In genomic region chrX:13236100-13236568, GRCm38 (mm10) we compare ENCODE assay signal across 8 mouse cellular contexts. TPM values are rescaled to one million over a fixed set of nuclear protein-coding genes. Genes with fewer than 3 reads are reported as not detected.
DNase-seq lines count a peak whose midpoint lies in the region; ATAC-seq and TF ChIP-seq lines count a peak whose summit lies in the region.

No protein-coding gene starts in this region.

- peak; percentile 11 for DNase-seq in left cerebral cortex, postnatal 4 days
- no peak for DNase-seq in left cerebral cortex, postnatal 25 days (ENCODE audit: low spot score in 2 of 2)
- DNase-seq in liver = peak; percentile 36
- no peak for DNase-seq in natural killer cell, adult 2 months (ENCODE audit: low spot score in 2 of 2)
- DNase-seq in adrenal gland, adult (ENCODE audit: inconsistent age in 2 of 2, low spot score in 1 of 2) = no peak
- no peak for DNase-seq in lung, adult 2 months

- H3K27me3 ChIP-seq in hindbrain, embryonic 15.5 days = 0 out of 2 replicates have a peak, but pooled peaks cover 6% of the 10 kb centered on the region
- H3K27me3 ChIP-seq in small intestine, adult 2 months (ENCODE audit: control insufficient read depth, insufficient read depth, low read length) = no peaks in the 10 kb centered on the region

- peak overlapping the region; percentile 64; the same call in 1 of the 2 replicates for H3K27ac ChIP-seq in hindbrain, embryonic 15.5 days (replicated peaks)
- H3K27ac ChIP-seq in small intestine, adult 2 months (ENCODE audit: insufficient read depth, low read depth, low read length) = peak overlapping the region; percentile 21; the same call in 1 of the 2 replicates

- TF ChIP-seq CTCF in small intestine, adult 2 months (IDR thresholded peaks at IDR 0.05; ENCODE audit: extremely low read depth, insufficient read length, insufficient replicate concordance, low read depth, low read length) = no peak
- TF ChIP-seq CTCF in lung, adult 2 months (IDR thresholded peaks at IDR 0.05; ENCODE audit: insufficient read depth, low read length) = no peak

- TF ChIP-seq POLR2A in small intestine, adult 2 months (IDR thresholded peaks at IDR 0.05; ENCODE audit: low read depth, low read length) = no peak
- TF ChIP-seq POLR2A in lung, adult 2 months (IDR thresholded peaks at IDR 0.05; ENCODE audit: borderline replicate concordance, extremely low read depth, low read depth, low read length) = no peak

- H3K9me3 ChIP-seq in hindbrain, embryonic 15.5 days = no peaks in the 10 kb centered on the region

- H3K4me3 ChIP-seq in hindbrain, embryonic 15.5 days = no peak overlapping the region
- no peak overlapping the region for H3K4me3 ChIP-seq in small intestine, adult 2 months (ENCODE audit: low read depth, low read length)
- no peak overlapping the region for H3K4me3 ChIP-seq in lung, adult 2 months (replicated peaks; ENCODE audit: extremely low read depth, low read depth, low read length)

- 24% methylated on average over 2 of the region's 2 CpGs for WGBS in hindbrain, embryonic 15.5 days
- 30% methylated on average over 2 of the region's 2 CpGs for WGBS in small intestine, adult 2 months
- WGBS in lung, adult 2 months = 34% methylated on average over 2 of the region's 2 CpGs

- H3K36me3 ChIP-seq in hindbrain, embryonic 15.5 days = no peaks in the 10 kb centered on the region
- no peaks in the 10 kb centered on the region for H3K36me3 ChIP-seq in small intestine, adult 2 months (ENCODE audit: control insufficient read depth, insufficient read depth, low read length)

- intact Hi-C loops in left cerebral cortex, postnatal 4 days (cut with DNase I) = no loop called here
- intact Hi-C loops in left cerebral cortex, postnatal 25 days (cut with DNase I) = no loop called here

- H3K9ac ChIP-seq in hindbrain, embryonic 15.5 days = no peak overlapping the region

- no peak overlapping the region for H3K4me2 ChIP-seq in hindbrain, embryonic 15.5 days

- peak; percentile 59 for ATAC-seq in hindbrain, embryonic 15.5 days (ENCODE audit: low FRiP score, low read depth)

- H3K4me1 ChIP-seq in hindbrain, embryonic 15.5 days (replicated peaks) = peaks cover 7% of the 10 kb centered on the region
- peaks cover 16% of the 10 kb centered on the region for H3K4me1 ChIP-seq in small intestine, adult 2 months (ENCODE audit: control insufficient read depth, insufficient read depth, insufficient read length, low read length)
- peaks cover 4% of the 10 kb centered on the region for H3K4me1 ChIP-seq in lung, adult 2 months (ENCODE audit: control insufficient read depth, insufficient read depth, low read length)

RNA-seq across cellular contexts. Expression of gene Ddx3x, which starts 44.6 kb away (rescaled TPM):
- 100 to 1,000 TPM; 176 to 216 TPM for total RNA-seq in left cerebral cortex, postnatal 4 days (2021)
- total RNA-seq in left cerebral cortex, postnatal 25 days (2021) = 100 to 1,000 TPM; 154 to 182 TPM
- polyA plus RNA-seq in hindbrain, embryonic 15.5 days (2015; fragmentation: Nextera tagmentation; extraction: Ambion mirVana) = 95.5 and 96.6 TPM in 2 replicates
- polyA plus RNA-seq in small intestine, adult 2 months (2012; rRNA removed) = 3.1 and 6.8 TPM in 2 replicates
- 24.6 and 30.1 TPM in 2 replicates for polyA plus RNA-seq in lung, adult 2 months (2012; rRNA removed)

Comparison
In these comparisons a context has a peak if more than half of its experiments do, and no peak if none do; other contexts are left out.
1. DNase-seq: peak in left cerebral cortex, postnatal 4 days (single experiment) and liver (single experiment); none in left cerebral cortex, postnatal 25 days (0 of 2), natural killer cell, adult 2 months (0 of 2), adrenal gland, adult (0 of 2) and lung, adult 2 months (single experiment).